In the genomic region with DNA sequence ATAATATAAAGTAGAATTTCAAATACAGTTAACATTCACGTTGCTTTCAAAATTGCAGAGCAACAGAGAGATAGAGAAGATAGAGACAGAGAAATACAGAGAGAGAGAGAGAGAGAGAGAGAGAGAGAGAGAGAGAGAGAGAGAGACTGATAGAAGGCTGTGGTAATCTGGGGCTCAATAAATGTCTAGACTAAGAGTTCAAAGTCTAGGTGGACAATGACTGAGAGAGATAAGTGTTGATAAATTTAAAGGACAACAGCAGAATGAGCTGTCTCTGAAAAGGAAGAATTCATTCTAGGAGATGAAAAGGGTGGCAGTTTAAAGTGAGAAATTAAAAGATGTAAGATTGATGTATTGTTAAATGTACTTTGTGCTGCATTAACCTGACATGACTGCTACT, we compare ENCODE assay signal across 28 mouse cellular contexts.
"Had no signal": no experiment of that assay in that cellular context is flagged by ENCODE, and none has a peak within 500 bp of the region (broad histone marks: within the 10 kb centered on the region; RNA-seq: fewer than 3 reads in every experiment).

No protein-coding gene starts in this region.

- H3K4me2 ChIP-seq: embryonic facial prominence, embryonic 12.5 days; embryonic facial prominence, embryonic 13.5 days; embryonic facial prominence, embryonic 15.5 days; forebrain, embryonic 12.5 days; forebrain, embryonic 13.5 days; forebrain, embryonic 15.5 days had no signal

- H3K9me3 ChIP-seq: embryonic facial prominence, embryonic 10.5 days; embryonic facial prominence, embryonic 12.5 days; embryonic facial prominence, embryonic 13.5 days; embryonic facial prominence, embryonic 15.5 days; forebrain, embryonic 10.5 days; forebrain, embryonic 12.5 days; forebrain, embryonic 13.5 days; forebrain, embryonic 15.5 days had no signal

- H3K4me1 ChIP-seq: embryonic facial prominence, embryonic 10.5 days; embryonic facial prominence, embryonic 12.5 days; embryonic facial prominence, embryonic 13.5 days; embryonic facial prominence, embryonic 15.5 days; forebrain, embryonic 10.5 days; forebrain, embryonic 12.5 days; forebrain, embryonic 13.5 days; forebrain, embryonic 15.5 days had no signal

- H3K27me3 ChIP-seq: embryonic facial prominence, embryonic 12.5 days; embryonic facial prominence, embryonic 13.5 days; embryonic facial prominence, embryonic 15.5 days; forebrain, embryonic 12.5 days; forebrain, embryonic 13.5 days; forebrain, embryonic 15.5 days had no signal

- H3K36me3 ChIP-seq: embryonic facial prominence, embryonic 10.5 days; embryonic facial prominence, embryonic 12.5 days; embryonic facial prominence, embryonic 13.5 days; embryonic facial prominence, embryonic 15.5 days; forebrain, embryonic 10.5 days; forebrain, embryonic 12.5 days; forebrain, embryonic 15.5 days had no signal

- H3K9ac ChIP-seq: embryonic facial prominence, embryonic 12.5 days; embryonic facial prominence, embryonic 13.5 days; embryonic facial prominence, embryonic 15.5 days; forebrain, embryonic 12.5 days; forebrain, embryonic 13.5 days; forebrain, embryonic 15.5 days; forebrain, postnatal 0 days had no signal

- ATAC-seq: forebrain, embryonic 13.5 days; forebrain, embryonic 14.5 days; forebrain, embryonic 15.5 days; forebrain, embryonic 16.5 days; forebrain, postnatal 0 days had no signal

- DNase-seq: cerebellum, adult 2 months; cerebellum, adult 8-10 months; cerebellum, adult 9-10 months; cerebellum, adult 9-11 months; cerebellum, postnatal 14 days; cerebellum, postnatal 25 days; cerebellum, postnatal 36 days; embryo, embryonic 11 days; forebrain, postnatal 0 days; gastrocnemius, adult 2 months; gastrocnemius, postnatal 10 days; gastrocnemius, postnatal 14 days; gastrocnemius, postnatal 25 days; gastrocnemius, postnatal 36 days; heart, adult 11 months; heart, adult 18-20 months; heart, adult 2 months had no signal

- H3K4me3 ChIP-seq: embryonic facial prominence, embryonic 10.5 days; embryonic facial prominence, embryonic 12.5 days; embryonic facial prominence, embryonic 13.5 days; embryonic facial prominence, embryonic 15.5 days; erythroblast, embryonic 14.5 days; forebrain, embryonic 10.5 days; forebrain, embryonic 12.5 days; forebrain, embryonic 13.5 days; forebrain, embryonic 15.5 days; gastrocnemius, adult 2 months; heart, adult 2 months had no signal

- H3K27ac ChIP-seq: embryonic facial prominence, embryonic 10.5 days; embryonic facial prominence, embryonic 12.5 days; embryonic facial prominence, embryonic 13.5 days; embryonic facial prominence, embryonic 15.5 days; forebrain, embryonic 10.5 days; forebrain, embryonic 12.5 days; forebrain, embryonic 13.5 days; forebrain, embryonic 15.5 days; gastrocnemius, adult 2 months; heart, adult 2 months had no signal
